Mouse (Mus musculus): ENCODE measurements around the gene Tsen2.

- TF ChIP-seq POLR2A (IDR thresholded peaks at IDR 0.05; ENCODE audit: extremely low read depth, insufficient read depth, low read length) (no peak), CTCF (IDR thresholded peaks at IDR 0.05; ENCODE audit: extremely low read depth, insufficient read depth, low read length) (no peak)
Observed at GRCm38 (mm10) chr6:115577941-115578340, 33.5 kb downstream of the Tsen2 start.
